Mouse (Mus musculus) right cerebral cortex, postnatal 10 days (tissue): ENCODE results near the gene Ankrd13b.
"Not testable (repeated sequence)": the region's sequence is repeated elsewhere in the genome, so short reads cannot be mapped to it uniquely, and the experiment has no call there.

ENCODE experiments used
- DNase-seq, 2 experiments: peaks; one replicate each; pipeline ENCODE4 v3.0.0; 2021; ENCODE audit warnings: low spot score in 2 of 2

Ankrd13b gene

DNA sequence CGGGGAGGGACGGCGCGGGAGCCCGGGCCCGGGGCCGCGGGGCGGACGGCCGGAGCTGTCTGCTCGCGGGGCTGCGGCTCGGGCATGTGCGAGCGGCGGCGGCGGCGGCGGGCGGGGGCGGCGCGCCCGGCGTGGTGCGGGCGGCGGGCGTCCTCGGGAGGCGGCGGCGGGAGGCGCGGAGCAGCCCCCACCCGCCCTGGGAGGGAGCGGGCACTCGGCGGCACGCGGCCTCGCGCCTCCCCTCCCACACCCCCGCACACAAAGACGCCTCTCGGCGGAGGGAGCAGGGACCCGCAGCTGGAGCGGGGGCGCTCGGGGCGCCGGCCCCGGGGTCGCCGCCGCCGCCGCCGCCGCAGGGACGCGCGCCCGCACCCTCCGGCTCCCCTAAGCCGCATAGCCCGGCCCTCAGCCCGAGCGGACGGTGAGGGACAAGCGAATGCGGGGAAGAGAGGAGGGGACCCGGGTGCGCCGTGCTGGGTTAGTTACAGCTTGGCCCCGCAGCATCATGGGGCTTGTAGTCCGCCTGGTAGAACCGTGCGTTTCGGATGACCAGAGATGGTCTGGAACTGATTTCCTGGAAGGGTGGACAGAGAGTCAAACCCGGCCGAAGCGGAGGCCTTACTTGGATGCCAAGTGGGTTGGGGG lies at the start of gene Ankrd13b:
Gene Ankrd13b, minus strand, starts transcription at position 88 of the 645 bp plus-strand sequence.
- peak; percentile 89 to 91 for DNase-seq

DNA sequence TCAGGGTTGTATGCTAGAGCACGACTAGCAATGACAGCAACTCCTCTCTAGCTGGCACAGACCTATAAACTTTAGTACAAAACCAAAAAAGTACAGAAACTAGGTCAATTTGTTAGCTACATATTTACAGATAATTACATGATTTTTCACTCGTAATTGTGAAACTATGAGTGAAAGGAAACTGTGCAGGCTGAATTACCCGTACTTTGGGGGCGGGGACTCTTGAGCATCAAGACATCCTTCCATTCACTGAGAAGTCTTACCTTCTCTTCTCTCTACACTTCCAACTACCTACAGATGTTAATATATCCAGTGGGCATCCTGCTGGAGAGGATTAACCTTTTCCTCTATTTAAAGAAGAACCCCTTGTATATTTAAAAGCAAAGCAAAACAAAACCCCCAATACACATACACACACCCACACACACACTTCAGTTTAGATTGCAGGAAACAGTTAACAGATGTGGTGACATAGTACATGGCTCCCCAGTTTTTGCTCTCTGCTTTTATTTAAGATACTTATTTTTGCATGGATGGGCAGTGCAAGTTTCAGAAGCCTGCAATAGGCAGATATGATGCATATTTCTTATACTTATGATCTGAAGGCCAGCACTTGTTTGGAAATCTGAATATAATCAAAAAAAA lies 42.8 kb upstream of the Ankrd13b start:
- no peak for DNase-seq

DNA sequence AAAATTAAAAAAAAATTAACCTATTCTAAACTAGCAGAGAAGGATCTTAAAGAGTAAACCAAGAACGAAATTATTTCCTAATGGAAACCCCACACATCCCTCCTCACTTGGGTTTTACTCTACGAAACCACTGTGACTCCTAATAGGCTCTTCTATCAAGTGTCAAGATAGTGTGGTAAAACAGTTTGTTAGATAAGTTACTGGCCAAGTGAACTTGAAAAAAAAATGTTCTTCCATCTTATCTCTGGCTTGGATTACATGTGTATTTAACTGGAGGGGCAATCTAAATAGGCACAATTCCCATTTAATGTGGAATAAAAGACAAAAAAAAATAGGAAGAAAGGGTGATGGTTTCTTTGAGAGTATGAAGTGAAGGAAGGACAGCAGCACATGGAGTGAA lies 41.4 kb upstream of the Ankrd13b start:
- DNase-seq: no peak

DNA sequence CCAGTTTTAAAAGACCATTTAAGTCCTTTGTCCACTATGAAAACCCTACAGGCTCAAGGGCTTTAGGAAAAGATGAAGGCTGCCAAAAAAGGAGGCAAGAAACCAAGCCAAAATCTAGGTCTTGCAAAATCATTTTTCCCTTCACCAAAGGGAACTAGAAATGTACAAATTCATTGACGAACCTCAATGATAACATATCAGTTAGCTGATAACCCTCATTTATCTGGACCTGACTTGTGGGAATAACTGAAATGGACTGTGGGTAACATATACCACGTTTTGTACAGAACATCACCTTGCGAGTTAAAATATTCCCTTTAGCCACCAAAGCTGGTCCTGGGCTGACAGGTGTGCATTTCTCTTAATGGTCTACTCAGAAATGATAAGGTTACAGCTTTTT lies 40.2 kb upstream of the Ankrd13b start:
- DNase-seq: no peak

DNA sequence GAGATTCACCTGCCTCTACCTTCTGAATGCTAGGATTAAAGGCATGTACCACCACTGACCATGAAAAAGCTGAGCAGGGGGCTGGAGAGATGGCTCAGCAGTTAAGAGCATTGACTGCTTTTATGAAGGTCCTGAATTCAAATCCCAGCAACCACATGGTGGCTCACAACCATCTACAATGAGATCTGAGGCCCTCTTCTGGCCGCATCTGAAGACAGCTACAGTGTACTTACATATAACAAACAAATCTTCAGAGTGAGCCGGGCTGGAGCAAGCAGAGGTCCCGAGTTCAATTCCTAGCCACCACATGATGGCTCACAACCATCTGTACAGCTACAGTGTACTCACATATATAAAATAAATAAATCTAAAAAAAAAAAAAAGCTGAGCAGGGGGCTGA lies 38.9 kb upstream of the Ankrd13b start:
- not testable (repeated sequence) for DNase-seq

DNA sequence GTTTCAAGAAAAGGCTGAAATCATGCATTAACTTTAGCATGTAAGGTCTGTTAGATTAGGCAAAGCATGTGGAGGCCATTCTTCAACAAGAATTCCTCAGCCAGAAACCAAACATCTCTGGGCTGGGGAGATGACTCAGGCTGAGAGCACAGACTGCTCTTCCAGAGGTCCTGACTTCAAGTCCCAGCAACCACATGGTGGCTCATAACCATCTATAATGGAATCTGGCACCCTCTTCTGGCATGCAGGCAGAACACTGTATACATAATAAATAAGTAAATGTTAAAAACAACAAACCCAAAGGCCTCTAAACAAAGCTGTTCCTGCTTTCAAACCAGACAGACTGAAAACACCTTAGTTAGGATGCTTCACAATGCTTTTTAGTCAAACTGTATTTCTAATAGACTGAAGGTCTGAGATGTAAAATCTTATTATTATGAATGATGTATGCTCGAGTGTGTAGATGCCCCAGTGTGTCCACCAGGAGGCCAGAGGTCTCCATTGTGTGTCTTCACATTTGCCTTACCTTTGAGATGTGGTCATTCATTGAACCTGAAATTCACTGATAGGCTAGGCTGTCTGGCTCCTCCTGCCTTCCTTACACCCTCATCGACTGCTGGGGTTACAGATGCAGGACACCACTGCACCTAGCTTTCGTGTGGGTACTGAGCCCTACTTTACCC lies 36.5 kb upstream of the Ankrd13b start:
- no peak for DNase-seq

DNA sequence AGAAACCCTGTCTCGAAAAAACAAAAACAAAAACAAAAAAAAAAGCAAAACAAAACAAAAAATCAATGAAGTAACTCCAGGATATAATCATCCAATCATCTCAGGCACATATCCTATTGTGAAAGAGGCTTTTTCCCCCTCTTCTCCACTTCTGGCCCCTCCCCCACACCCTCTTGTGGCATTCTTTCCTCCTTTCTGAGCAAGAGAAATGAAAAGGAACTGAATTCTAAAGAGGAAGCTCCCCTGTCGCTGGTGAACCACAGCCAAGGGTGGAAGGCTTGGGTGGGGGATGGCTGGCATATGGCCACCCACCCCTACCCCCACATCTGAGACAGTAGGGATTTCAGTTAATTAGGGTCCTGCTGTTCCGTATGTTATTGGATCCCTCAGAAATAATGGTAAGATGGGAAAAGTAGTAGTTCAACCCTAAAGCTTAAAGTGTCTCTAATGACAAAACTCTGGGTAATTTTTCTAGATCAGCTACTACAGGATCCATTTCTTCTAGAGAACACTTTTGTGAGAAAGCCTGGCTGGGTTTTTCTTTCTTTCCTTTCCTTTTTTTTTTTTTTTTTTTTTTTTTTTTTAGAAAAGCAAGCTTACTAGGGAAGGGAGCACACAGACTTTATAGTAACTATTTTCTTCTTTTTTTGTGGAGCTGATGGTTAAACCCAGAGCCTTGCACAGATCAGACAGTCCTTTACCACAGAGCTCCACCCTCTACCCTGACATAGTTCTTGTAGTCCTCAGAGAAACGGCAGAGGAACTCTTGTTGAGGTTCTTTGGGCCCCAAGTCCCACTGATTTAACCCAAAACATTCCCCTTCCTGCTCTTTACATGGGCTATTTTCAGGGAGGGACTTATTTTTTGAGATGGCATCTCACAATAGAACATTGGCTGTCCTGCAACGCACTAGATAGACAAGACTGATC lies 31.4 kb upstream of the Ankrd13b start:
- DNase-seq: peak in 1 of 2 experiments; percentile 61

DNA sequence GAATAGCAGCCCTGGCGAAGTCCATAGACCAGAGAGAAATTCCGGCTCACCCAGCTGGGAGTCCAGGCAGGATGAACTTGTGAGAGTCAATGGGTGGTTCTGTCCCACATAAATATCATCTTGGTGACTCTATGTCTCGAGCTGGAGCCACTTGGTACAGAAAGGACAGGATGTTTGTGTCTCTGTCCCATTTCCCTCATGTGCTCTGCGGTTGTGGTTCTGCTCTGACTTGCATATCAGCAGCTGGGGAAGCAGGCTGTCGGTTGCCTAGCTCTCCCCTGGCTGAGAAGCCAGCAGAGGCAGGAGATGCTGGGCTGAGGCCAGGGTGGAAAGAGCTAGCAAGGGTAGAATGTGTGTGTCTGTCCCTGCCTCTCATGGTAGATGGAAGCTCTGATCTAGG lies 29.6 kb upstream of the Ankrd13b start, which contains the start of gene Gm10392:
Gene Gm10392, minus strand, starts transcription at position 156 of the 400 bp plus-strand sequence.
- no peak for DNase-seq

DNA sequence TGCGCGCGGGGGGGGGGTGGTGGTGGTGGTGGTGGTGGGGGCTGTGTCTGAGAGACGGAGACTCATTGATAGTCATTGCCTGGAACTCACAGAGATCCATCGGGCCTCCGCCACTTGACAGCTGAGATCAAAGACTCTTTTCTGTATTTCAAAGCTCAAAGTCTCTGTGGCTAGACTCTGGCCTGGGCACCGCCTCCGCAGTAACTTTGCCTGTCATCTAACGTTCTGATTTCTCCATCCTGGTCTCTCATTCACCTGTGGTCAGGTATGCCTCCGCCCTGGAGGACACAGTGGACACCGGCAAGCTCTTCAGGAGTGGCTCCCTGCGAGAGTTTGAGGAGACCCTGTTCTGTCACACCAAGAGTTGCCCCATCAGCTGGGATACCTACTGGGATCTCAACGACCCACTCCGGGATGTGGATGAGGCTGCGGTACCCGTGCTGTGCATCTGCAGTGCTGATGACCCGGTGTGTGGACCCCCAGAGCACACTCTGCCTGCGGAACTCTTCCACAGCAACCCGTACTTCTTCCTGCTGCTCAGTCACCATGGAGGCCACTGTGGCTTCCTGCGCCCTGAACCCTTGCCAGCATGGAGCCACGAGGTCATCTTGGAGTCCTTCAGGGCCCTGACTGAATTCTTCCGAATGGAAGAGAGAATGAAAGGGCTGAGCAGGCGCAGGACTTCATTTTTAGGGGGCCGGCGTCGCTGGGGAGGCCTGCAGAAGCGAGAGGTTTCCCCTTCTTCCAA lies 28.7 kb upstream of the Ankrd13b start:
- no peak for DNase-seq

DNA sequence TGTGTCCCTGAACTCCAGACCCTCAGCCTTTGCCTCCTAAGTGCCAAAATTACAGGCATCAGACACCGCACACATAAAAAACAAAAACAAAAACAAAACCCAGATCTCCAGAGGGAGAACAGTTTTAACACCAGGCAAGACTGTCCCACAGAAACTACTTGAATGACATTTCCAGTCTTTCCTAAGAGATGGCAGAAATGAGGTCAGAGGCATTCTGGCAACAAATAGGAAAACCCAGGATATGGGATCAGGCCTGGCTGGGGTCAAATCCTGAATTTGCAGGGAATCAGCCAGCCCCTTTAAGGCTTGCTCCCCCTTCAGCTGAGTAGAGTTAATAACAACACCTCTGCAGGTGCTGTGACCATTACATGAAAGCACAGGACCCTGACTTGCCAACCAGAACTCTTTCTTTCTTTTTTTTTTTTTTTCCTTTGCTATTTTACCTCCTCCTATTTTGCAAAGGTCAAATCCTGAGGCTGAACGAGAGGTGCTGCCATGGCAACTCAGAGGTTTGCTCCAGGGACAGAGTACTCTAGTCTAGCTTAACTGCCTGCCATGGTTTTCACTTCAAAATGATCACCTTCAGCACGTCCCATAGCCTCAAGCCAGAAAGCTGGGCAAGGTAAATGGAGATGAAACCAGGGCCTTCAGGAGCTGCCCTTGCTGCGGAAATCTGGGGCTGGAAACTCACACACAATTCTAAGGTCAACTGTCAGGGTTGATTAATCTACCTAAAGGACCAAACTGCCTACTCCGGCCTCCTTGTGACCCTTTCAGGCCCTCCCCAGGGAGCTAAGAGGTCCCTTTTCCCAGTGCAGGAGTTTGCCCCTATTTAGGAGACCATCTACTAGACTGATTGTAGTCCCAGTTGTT lies 27.3 kb upstream of the Ankrd13b start:
- DNase-seq: no peak

DNA sequence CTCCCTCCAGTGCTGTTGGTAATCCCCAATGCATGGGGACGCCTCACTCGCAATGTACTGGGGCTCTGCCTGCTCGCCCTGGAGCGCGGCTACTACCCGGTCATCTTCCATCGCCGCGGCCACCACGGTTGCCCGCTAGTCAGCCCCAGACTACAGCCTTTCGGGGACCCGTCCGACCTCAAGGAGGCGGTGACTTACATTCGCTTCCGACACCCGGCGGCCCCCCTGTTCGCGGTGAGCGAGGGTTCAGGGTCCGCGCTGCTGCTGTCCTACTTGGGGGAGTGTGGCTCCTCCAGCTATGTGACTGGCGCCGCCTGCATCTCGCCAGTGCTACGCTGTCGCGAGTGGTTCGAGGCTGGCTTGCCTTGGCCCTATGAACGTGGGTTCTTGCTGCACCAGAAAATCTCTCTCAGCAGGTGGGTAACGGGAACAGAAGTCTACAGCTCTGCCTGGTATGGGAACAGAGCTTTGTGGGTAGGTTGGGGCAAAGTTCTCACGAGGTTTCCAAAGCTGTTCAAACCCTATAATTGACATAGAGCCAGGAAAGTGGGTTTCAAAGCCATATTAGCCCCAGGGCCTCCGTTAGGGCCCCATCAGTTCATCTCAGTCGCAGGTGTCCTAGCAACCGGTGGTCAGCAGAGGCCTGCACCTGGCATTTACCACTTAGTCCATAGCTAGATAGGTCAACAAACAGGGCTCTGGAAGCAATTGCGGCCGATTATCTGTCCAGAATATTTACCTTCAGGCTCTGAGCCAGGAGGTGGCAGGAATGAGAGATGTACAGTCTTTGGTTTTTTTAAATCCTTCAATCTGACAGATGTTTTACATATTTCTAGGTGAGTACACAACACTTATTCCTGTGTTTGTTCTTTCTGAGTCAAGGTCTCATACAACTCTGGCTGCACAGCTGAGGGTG lies 26.4 kb upstream of the Ankrd13b start, which contains the start of gene Trp53i13:
Gene Trp53i13, minus strand, starts transcription at position 344 of the 916 bp plus-strand sequence.
- DNase-seq: no peak

DNA sequence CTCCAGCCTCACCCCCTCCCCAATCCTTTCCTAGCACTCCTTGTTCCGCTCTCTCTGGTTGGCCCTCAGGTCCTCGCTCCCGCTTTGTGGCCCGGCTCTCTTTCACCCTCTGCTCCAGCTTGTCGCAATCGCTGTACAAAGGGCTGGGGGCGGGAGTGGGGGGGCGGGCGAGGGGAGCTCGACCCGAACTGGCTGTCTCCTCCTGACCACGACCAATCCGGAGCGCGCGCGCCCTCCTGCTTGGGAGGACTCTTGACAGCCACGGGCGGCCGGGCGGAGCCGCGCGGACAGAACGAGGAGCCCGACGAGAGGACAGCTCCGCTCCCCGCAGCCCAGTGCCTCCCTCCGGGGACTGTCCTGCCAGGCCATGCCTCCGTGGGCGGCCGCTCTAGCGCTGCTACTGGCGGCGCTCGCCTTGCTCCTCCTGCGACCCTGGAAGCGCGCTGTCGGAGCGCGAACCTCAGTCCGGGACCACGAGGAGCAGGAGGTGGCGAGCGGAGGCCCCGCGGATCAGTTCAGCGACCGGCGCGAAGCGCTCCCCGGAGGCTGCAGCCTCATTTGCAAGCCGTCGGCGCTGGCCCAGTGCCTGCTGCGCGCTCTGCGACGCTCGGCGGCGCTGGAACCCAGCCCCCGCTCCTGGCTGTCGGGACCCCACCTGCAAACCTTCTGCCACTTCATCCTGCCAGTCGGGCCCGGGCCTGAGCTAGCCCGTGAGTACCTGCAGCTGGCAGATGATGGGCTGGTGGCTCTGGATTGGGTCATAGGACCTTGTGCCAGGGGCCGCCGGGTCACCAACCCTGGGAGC lies 25.6 kb upstream of the Ankrd13b start, which contains the start of gene Abhd15:
Gene Abhd15, plus strand, starts transcription at position 290 of the 805 bp plus-strand sequence.
- peak; percentile 80 to 84 for DNase-seq

DNA sequence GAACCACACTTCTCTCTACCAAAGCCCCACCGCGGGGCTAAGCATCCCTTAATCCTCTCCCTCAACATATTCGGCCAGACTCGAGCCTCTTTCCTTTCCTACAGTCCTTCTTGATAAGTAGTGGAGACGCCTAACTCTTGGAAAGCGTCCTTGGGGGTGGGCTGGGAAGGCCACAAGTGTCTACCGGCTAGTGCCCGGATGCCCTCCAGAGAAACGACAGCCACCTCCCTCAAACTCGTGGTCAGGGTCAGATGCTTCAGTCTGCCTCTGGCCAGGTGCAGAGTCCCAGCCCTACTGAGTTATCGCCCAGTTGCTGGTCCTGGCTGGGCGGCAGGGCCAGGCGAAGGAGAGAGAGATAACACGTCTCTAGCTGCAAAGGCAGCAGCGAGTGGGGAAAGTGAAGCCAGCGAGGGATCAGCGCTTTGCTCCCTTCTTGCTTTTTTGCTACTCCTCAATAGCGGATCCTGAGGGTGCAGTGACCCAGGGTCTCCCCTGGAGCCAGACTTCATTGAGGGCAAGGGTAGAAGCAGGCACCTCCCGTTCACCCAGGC lies 24.9 kb upstream of the Ankrd13b start:
- DNase-seq: peak in 1 of 2 experiments; percentile 26

DNA sequence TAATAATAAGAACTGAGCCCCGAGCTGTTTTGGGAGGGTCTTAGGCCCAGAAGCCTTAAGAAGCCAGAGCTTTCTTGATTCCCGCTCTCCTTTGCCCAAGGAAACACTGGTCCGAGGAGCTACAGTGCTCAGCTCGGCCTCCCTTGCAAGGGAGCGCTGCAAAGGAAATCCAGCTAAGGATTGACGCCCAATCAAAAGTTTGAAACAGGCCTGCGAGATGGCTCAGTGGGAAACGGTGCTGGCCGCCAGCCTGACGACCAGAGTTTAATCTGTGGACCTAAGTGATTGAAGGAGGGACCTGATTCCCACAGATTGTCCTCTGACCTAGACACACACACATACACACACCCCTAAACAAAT lies 24.3 kb upstream of the Ankrd13b start:
- peak in 1 of 2 experiments; percentile 27 for DNase-seq

DNA sequence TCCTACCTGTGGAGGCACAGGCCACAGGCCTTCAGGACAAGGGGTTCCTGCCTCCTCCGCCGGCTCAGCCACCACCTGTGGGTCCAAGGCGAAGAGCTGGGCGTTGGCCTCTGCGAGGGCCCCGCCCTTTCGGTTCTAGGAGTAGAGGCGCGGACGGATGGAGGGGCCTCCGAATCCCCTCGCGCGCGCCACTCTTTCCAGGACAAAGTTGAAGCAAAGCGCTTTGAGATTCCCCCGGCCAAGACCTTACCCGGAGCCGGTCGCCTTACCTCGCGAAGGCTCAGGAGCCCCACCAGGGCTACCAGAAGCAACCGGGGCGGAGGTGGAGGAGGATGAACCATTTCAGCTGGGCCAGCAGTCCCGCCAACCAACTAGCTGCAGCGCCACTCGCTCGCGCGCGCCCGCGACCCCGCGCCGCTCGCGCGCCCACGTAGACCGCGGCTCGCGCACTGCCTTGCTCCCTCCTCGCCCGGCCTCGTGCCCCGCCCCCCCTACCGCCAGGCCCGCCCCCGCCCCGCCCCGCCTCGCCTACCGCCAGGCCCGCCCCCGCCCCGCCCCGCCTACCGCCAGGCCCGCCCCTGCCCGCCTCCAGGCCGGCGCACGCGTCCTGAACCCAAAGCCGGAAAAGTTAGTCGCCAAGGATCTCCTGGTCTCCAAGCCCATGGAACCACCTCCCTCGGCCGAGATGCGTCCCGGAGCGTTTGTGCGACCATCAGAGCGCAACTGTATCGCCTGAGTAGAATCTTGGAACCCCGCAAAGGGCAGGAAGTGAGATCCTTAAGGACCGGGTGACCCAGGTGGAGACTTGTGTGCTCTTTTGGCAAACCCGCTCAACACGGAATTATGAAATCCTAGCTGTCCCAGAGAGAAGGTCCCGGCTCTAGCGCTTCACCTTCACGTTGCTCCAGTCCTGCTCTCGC lies 23.7 kb upstream of the Ankrd13b start:
- DNase-seq: peak; percentile 83 to 85

DNA sequence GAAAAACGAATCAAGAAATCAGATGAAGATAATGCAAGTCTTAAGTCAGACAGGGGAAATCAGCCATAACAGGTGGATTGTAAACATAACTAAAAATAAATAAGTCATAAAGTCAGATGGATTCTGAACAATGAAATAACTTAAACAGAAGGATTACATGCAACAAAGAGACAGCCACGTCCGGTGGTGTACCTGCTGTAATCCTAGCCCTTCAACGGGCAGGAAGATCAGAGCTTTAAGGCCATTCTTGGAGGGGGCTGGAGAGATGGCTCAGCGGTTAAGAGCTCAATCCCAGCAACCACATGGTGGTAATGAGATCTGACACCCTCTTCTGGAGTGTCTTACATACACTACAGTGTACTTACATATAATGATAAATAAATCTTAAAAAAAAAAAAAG lies 21.9 kb upstream of the Ankrd13b start:
- DNase-seq: peak in 1 of 2 experiments; percentile 11
